In genomic region chr9:57501452-57501851, GRCm38 (mm10) we compare ENCODE assay signal across 11 mouse cellular contexts. TPM values are rescaled to one million over a fixed set of nuclear protein-coding genes. Genes with fewer than 3 reads are reported as not detected.
A peak's percentile ranks its signal among the peaks of the same experiment; 100 is the strongest.
DNase-seq lines count a peak whose midpoint lies in the region; ATAC-seq lines count a peak whose summit lies in the region.
"Had no signal": no experiment of that assay in that cellular context is flagged by ENCODE, and none has a peak within 500 bp of the region (broad histone marks: within the 10 kb centered on the region; RNA-seq: fewer than 3 reads in every experiment).

No protein-coding gene starts in this region.

- 0 out of 2 replicates have a peak overlapping the region, but pooled peaks have one; percentile 24 for H3K4me2 ChIP-seq in intestine, embryonic 15.5 days (replicated peaks)
- H3K4me2 ChIP-seq in intestine, embryonic 16.5 days (ENCODE audit: low read depth, low read length) = no peak overlapping the region
- H3K4me2 ChIP-seq in forebrain, embryonic 16.5 days (ENCODE audit: low read length) = peak overlapping the region; percentile 72
- peak overlapping the region; percentile 89 for H3K4me2 ChIP-seq in midbrain, embryonic 16.5 days (ENCODE audit: low read length)

- H3K4me1 ChIP-seq in intestine, embryonic 15.5 days (replicated peaks) = peaks cover 36% of the 10 kb centered on the region
- peaks cover 29% of the 10 kb centered on the region for H3K4me1 ChIP-seq in intestine, embryonic 16.5 days (ENCODE audit: control insufficient read depth, insufficient read depth, low read length)
- peaks cover 11 to 23% of the 10 kb centered on the region in 2 experiments for H3K4me1 ChIP-seq in ES-E14 (ENCODE audit: control insufficient read depth in 2 of 2, insufficient read depth in 2 of 2, low read length in 2 of 2, poor library complexity in 1 of 2)
- H3K4me1 ChIP-seq in forebrain, embryonic 16.5 days (replicated peaks; ENCODE audit: control insufficient read depth, insufficient read depth, low read length) = peaks cover 65% of the 10 kb centered on the region
- H3K4me1 ChIP-seq in midbrain, embryonic 16.5 days (ENCODE audit: control insufficient read depth, insufficient read depth, low read length) = peaks cover 54% of the 10 kb centered on the region

- no peak overlapping the region for H3K4me3 ChIP-seq in intestine, embryonic 15.5 days (replicated peaks)
- H3K4me3 ChIP-seq in intestine, embryonic 16.5 days (ENCODE audit: low read length) = no peak overlapping the region
- H3K4me3 ChIP-seq in ES-E14 (ENCODE audit: insufficient read depth in 1 of 2, low read depth in 1 of 2, low read length in 2 of 2, poor library complexity in 1 of 2, severe bottlenecking in 1 of 2) = peak overlapping the region; percentile 42 to 87; a peak in 3 of 4 replicates
- peak overlapping the region; percentile 37 for H3K4me3 ChIP-seq in forebrain, embryonic 16.5 days (replicated peaks; ENCODE audit: low read length)
- peak overlapping the region; percentile 29 for H3K4me3 ChIP-seq in midbrain, embryonic 16.5 days (ENCODE audit: low read depth, low read length)

- ATAC-seq in intestine, embryonic 15.5 days = no peak
- no peak for ATAC-seq in intestine, embryonic 16.5 days
- peak; percentile 6; the same call in 1 of the 2 replicates for ATAC-seq in forebrain, embryonic 16.5 days
- no peak for ATAC-seq in midbrain, embryonic 16.5 days
- ATAC-seq in erythroblast, adult 5-6 weeks (replicated peaks; ENCODE audit: low FRiP score, poor library complexity, severe bottlenecking) = no peak
- ATAC-seq in granulocyte monocyte progenitor cell, adult 5-6 weeks (replicated peaks; ENCODE audit: poor library complexity, severe bottlenecking) = no peak

- no peak overlapping the region for H3K27ac ChIP-seq in intestine, embryonic 15.5 days
- H3K27ac ChIP-seq in intestine, embryonic 16.5 days (ENCODE audit: low read length) = no peak overlapping the region
- H3K27ac ChIP-seq in ES-E14 (ENCODE audit: insufficient read depth, low read depth, low read length, poor library complexity, severe bottlenecking) = no peak overlapping the region; the same call in 1 of the 2 replicates
- peak overlapping the region; percentile 94 for H3K27ac ChIP-seq in forebrain, embryonic 16.5 days (ENCODE audit: low read length)
- peak overlapping the region; percentile 76 for H3K27ac ChIP-seq in midbrain, embryonic 16.5 days (ENCODE audit: low read length)

- H3K36me3 ChIP-seq in intestine, embryonic 15.5 days = no peaks in the 10 kb centered on the region
- no peaks in the 10 kb centered on the region for H3K36me3 ChIP-seq in intestine, embryonic 16.5 days (ENCODE audit: control insufficient read depth, insufficient read depth, low read length)
- no peaks in the 10 kb centered on the region; the same call in 1 of the 2 replicates for H3K36me3 ChIP-seq in ES-E14 (ENCODE audit: control insufficient read depth, insufficient read depth, low read length, poor library complexity, severe bottlenecking)
- no peaks in the 10 kb centered on the region for H3K36me3 ChIP-seq in forebrain, embryonic 16.5 days (ENCODE audit: control insufficient read depth, insufficient read depth)
- H3K36me3 ChIP-seq in midbrain, embryonic 16.5 days (ENCODE audit: control insufficient read depth, insufficient read depth, low read length) = no peaks in the 10 kb centered on the region

- peaks cover 68% of the 10 kb centered on the region for H3K27me3 ChIP-seq in intestine, embryonic 15.5 days (replicated peaks)
- H3K27me3 ChIP-seq in intestine, embryonic 16.5 days (replicated peaks; ENCODE audit: control insufficient read depth, insufficient read depth, low read length) = peaks cover 55% of the 10 kb centered on the region
- H3K27me3 ChIP-seq in forebrain, embryonic 16.5 days (replicated peaks; ENCODE audit: control insufficient read depth, insufficient read depth, low read length) = peaks cover 16% of the 10 kb centered on the region
- peaks cover 27% of the 10 kb centered on the region for H3K27me3 ChIP-seq in midbrain, embryonic 16.5 days (ENCODE audit: control insufficient read depth, insufficient read depth, low read depth, low read length)

- no peak for DNase-seq in ES-E14 (ENCODE audit: low read depth, low spot score)
- no peak for DNase-seq in urinary bladder, adult 18-20 months (ENCODE audit: low spot score in 2 of 2)
- DNase-seq: heart, postnatal 4 days had no signal

- WGBS in intestine, embryonic 15.5 days = 13% methylated on average over 13 of the region's 13 CpGs
- WGBS in intestine, embryonic 16.5 days = 14% methylated on average over 13 of the region's 13 CpGs
- 1% methylated on average over 13 of the region's 13 CpGs for WGBS in forebrain, embryonic 16.5 days
- WGBS in midbrain, embryonic 16.5 days = 4% methylated on average over 13 of the region's 13 CpGs

- no peaks in the 10 kb centered on the region for H3K9me3 ChIP-seq in intestine, embryonic 15.5 days
- H3K9me3 ChIP-seq in intestine, embryonic 16.5 days (ENCODE audit: control insufficient read depth, low read length) = no peaks in the 10 kb centered on the region
- no peaks in the 10 kb centered on the region for H3K9me3 ChIP-seq in ES-E14 (ENCODE audit: control insufficient read depth, insufficient read depth, low read depth, low read length)
- H3K9me3 ChIP-seq in forebrain, embryonic 16.5 days (ENCODE audit: control insufficient read depth, low read length) = no peaks in the 10 kb centered on the region
- H3K9me3 ChIP-seq in midbrain, embryonic 16.5 days (replicated peaks; ENCODE audit: control insufficient read depth, low read length, poor library complexity, severe bottlenecking) = no peaks in the 10 kb centered on the region

- H3K9ac ChIP-seq in intestine, embryonic 15.5 days = no peak overlapping the region
- no peak overlapping the region for H3K9ac ChIP-seq in intestine, embryonic 16.5 days (ENCODE audit: low read depth, low read length)
- peak overlapping the region; percentile 41 for H3K9ac ChIP-seq in ES-E14 (ENCODE audit: insufficient read depth, low read depth, low read length, poor library complexity, severe bottlenecking)
- peak overlapping the region; percentile 49 for H3K9ac ChIP-seq in forebrain, embryonic 16.5 days (replicated peaks; ENCODE audit: low read depth, low read length)
- H3K9ac ChIP-seq in midbrain, embryonic 16.5 days (ENCODE audit: low read depth, low read length) = peak overlapping the region; percentile 55

- in situ Hi-C loops in ES-E14 (cut with MboI; ENCODE audit: low sequenced_read_pairs in 2 of 2, unreplicated experiment in 2 of 2) = no loop called here

RNA-seq across cellular contexts. Expression of gene Rpp25, which starts 2.4 kb away (rescaled TPM):
- 7.0 and 8.1 TPM in 2 replicates for polyA plus RNA-seq in intestine, embryonic 15.5 days (2015; fragmentation: Nextera tagmentation; extraction: Ambion mirVana)
- polyA plus RNA-seq in intestine, embryonic 16.5 days (2015; fragmentation: Nextera tagmentation; extraction: Ambion mirVana) = 6.3 and 6.8 TPM in 2 replicates
- 40.9 and 48.7 TPM in 2 replicates for total RNA-seq in ES-E14 (2012; rRNA removed)
- 23.4 and 24.4 TPM in 2 replicates for polyA plus RNA-seq in forebrain, embryonic 16.5 days (2015; fragmentation: Nextera tagmentation; extraction: Ambion mirVana)
- polyA plus RNA-seq in midbrain, embryonic 16.5 days (2015; fragmentation: Nextera tagmentation; extraction: Ambion mirVana) = 24.7 and 30.0 TPM in 2 replicates
- not detected in 2 replicates for total RNA-seq in erythroblast, adult 5-6 weeks (2015; ENCODE audit: low replicate concordance)
- not detected in 2 replicates for total RNA-seq in erythroblast, adult 5-6 weeks (2017; ENCODE audit: low replicate concordance)
- 0.32 TPM in 1 of 2 replicates, not detected in the other for total RNA-seq in granulocyte monocyte progenitor cell, adult 5-6 weeks (2014; fragmentation: Nextera tagmentation)
- 0.46 TPM in 1 of 2 replicates, not detected in the other for total RNA-seq in granulocyte monocyte progenitor cell, adult 5-6 weeks (2017)
- total RNA-seq: liver, adult 2 months; monocyte, adult 5-6 weeks had no signal
- polyA plus RNA-seq: liver, adult 2 months had no signal

RNA-seq across cellular contexts. Expression of gene Cox5a, which starts 19.6 kb away (rescaled TPM):
- polyA plus RNA-seq in intestine, embryonic 15.5 days (2015; fragmentation: Nextera tagmentation; extraction: Ambion mirVana) = 844 and 895 TPM in 2 replicates
- polyA plus RNA-seq in intestine, embryonic 16.5 days (2015; fragmentation: Nextera tagmentation; extraction: Ambion mirVana) = 980 and 987 TPM in 2 replicates
- 390 TPM in 2 replicates for total RNA-seq in ES-E14 (2012; rRNA removed)
- 720 and 756 TPM in 2 replicates for polyA plus RNA-seq in forebrain, embryonic 16.5 days (2015; fragmentation: Nextera tagmentation; extraction: Ambion mirVana)
- 818 and 833 TPM in 2 replicates for polyA plus RNA-seq in midbrain, embryonic 16.5 days (2015; fragmentation: Nextera tagmentation; extraction: Ambion mirVana)
- total RNA-seq in erythroblast, adult 5-6 weeks (2015; ENCODE audit: low replicate concordance) = 134 and 146 TPM in 2 replicates
- total RNA-seq in erythroblast, adult 5-6 weeks (2017; ENCODE audit: low replicate concordance) = 23.7 and 45.9 TPM in 2 replicates
- total RNA-seq in granulocyte monocyte progenitor cell, adult 5-6 weeks (2014; fragmentation: Nextera tagmentation) = 540 and 741 TPM in 2 replicates
- total RNA-seq in granulocyte monocyte progenitor cell, adult 5-6 weeks (2017) = 121 and 142 TPM in 2 replicates

RNA-seq across cellular contexts. Expression of gene Scamp5, which starts 33.6 kb away (rescaled TPM):
- 14.1 and 16.4 TPM in 2 replicates for polyA plus RNA-seq in intestine, embryonic 15.5 days (2015; fragmentation: Nextera tagmentation; extraction: Ambion mirVana)
- 15.2 and 16.2 TPM in 2 replicates for polyA plus RNA-seq in intestine, embryonic 16.5 days (2015; fragmentation: Nextera tagmentation; extraction: Ambion mirVana)
- total RNA-seq in ES-E14 (2012; rRNA removed) = 50.4 and 67.3 TPM in 2 replicates
- polyA plus RNA-seq in forebrain, embryonic 16.5 days (2015; fragmentation: Nextera tagmentation; extraction: Ambion mirVana) = 116 and 135 TPM in 2 replicates
- polyA plus RNA-seq in midbrain, embryonic 16.5 days (2015; fragmentation: Nextera tagmentation; extraction: Ambion mirVana) = 168 and 191 TPM in 2 replicates
- 1.0 TPM in 1 of 2 replicates, not detected in the other for total RNA-seq in erythroblast, adult 5-6 weeks (2015; ENCODE audit: low replicate concordance)
- total RNA-seq in erythroblast, adult 5-6 weeks (2017; ENCODE audit: low replicate concordance) = 0.14 and 0.17 TPM in 2 replicates
- total RNA-seq in granulocyte monocyte progenitor cell, adult 5-6 weeks (2014; fragmentation: Nextera tagmentation) = 5.4 and 8.2 TPM in 2 replicates
- 1.6 and 2.2 TPM in 2 replicates for total RNA-seq in granulocyte monocyte progenitor cell, adult 5-6 weeks (2017)
- total RNA-seq: monocyte, adult 5-6 weeks had no signal

RNA-seq across cellular contexts. Expression of gene Fam219b, which starts 35.9 kb away (rescaled TPM):
- 17.2 and 18.2 TPM in 2 replicates for polyA plus RNA-seq in intestine, embryonic 15.5 days (2015; fragmentation: Nextera tagmentation; extraction: Ambion mirVana)
- 13.6 and 13.7 TPM in 2 replicates for polyA plus RNA-seq in intestine, embryonic 16.5 days (2015; fragmentation: Nextera tagmentation; extraction: Ambion mirVana)
- total RNA-seq in ES-E14 (2012; rRNA removed) = 10.2 and 10.8 TPM in 2 replicates
- polyA plus RNA-seq in forebrain, embryonic 16.5 days (2015; fragmentation: Nextera tagmentation; extraction: Ambion mirVana) = 25.2 and 26.6 TPM in 2 replicates
- 23.2 and 24.2 TPM in 2 replicates for polyA plus RNA-seq in midbrain, embryonic 16.5 days (2015; fragmentation: Nextera tagmentation; extraction: Ambion mirVana)
- 0.19 and 0.42 TPM in 2 replicates for total RNA-seq in erythroblast, adult 5-6 weeks (2015; ENCODE audit: low replicate concordance)
- total RNA-seq in erythroblast, adult 5-6 weeks (2017; ENCODE audit: low replicate concordance) = 4.2 and 4.7 TPM in 2 replicates
- total RNA-seq in granulocyte monocyte progenitor cell, adult 5-6 weeks (2014; fragmentation: Nextera tagmentation) = 7.3 and 7.5 TPM in 2 replicates
- 11.4 and 12.6 TPM in 2 replicates for total RNA-seq in granulocyte monocyte progenitor cell, adult 5-6 weeks (2017)

RNA-seq across cellular contexts. Expression of gene Mpi, which starts 51.1 kb away (rescaled TPM):
- 50.2 and 55.8 TPM in 2 replicates for polyA plus RNA-seq in intestine, embryonic 15.5 days (2015; fragmentation: Nextera tagmentation; extraction: Ambion mirVana)
- polyA plus RNA-seq in intestine, embryonic 16.5 days (2015; fragmentation: Nextera tagmentation; extraction: Ambion mirVana) = 58.4 and 59.4 TPM in 2 replicates
- total RNA-seq in ES-E14 (2012; rRNA removed) = 42.3 and 45.2 TPM in 2 replicates
- 57.5 and 73.7 TPM in 2 replicates for polyA plus RNA-seq in forebrain, embryonic 16.5 days (2015; fragmentation: Nextera tagmentation; extraction: Ambion mirVana)
- polyA plus RNA-seq in midbrain, embryonic 16.5 days (2015; fragmentation: Nextera tagmentation; extraction: Ambion mirVana) = 75.4 and 77.6 TPM in 2 replicates
- total RNA-seq in erythroblast, adult 5-6 weeks (2015; ENCODE audit: low replicate concordance) = 2.7 and 12.9 TPM in 2 replicates
- 2.8 and 5.9 TPM in 2 replicates for total RNA-seq in erythroblast, adult 5-6 weeks (2017; ENCODE audit: low replicate concordance)
- total RNA-seq in granulocyte monocyte progenitor cell, adult 5-6 weeks (2014; fragmentation: Nextera tagmentation) = 10.8 and 23.1 TPM in 2 replicates
- total RNA-seq in granulocyte monocyte progenitor cell, adult 5-6 weeks (2017) = 13.9 and 17.8 TPM in 2 replicates

Comparison
In these comparisons a context has a peak if more than half of its experiments do, and no peak if none do; other contexts are left out.
1. H3K27ac ChIP-seq: peak in forebrain, embryonic 16.5 days (single experiment) and midbrain, embryonic 16.5 days (single experiment); none in intestine, embryonic 15.5 days (single experiment), intestine, embryonic 16.5 days (single experiment) and ES-E14 (single experiment).
2. H3K4me3 ChIP-seq: peak in ES-E14 (2 of 2), forebrain, embryonic 16.5 days (single experiment) and midbrain, embryonic 16.5 days (single experiment); none in intestine, embryonic 15.5 days (single experiment) and intestine, embryonic 16.5 days (single experiment).
3. H3K9ac ChIP-seq: peak in ES-E14 (single experiment), forebrain, embryonic 16.5 days (single experiment) and midbrain, embryonic 16.5 days (single experiment); none in intestine, embryonic 15.5 days (single experiment) and intestine, embryonic 16.5 days (single experiment).